Mouse (Mus musculus): Measurements from ENCODE around the gene Gtf3a.

The Gtf3a gene

DNA sequence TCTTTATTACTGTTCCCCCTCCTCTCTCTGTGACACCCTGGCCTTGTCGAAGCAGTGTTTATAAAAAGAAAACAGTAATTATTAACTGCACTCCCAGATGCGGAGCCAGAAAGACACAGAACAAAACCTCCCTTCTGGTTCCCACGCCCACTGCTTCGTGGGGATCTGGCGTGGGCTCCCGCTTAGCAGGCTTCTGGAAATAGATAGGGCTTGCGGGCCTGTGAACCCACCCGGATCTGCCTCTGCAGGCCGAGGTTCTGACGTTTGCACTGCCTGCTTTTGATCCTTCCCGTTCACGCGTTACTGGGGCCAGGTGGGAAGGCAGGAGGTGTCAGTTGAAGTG, 26.3 kb downstream of the Gtf3a start:
- in situ Hi-C loops (cut with MboI, MseI): no loop called here

DNA sequence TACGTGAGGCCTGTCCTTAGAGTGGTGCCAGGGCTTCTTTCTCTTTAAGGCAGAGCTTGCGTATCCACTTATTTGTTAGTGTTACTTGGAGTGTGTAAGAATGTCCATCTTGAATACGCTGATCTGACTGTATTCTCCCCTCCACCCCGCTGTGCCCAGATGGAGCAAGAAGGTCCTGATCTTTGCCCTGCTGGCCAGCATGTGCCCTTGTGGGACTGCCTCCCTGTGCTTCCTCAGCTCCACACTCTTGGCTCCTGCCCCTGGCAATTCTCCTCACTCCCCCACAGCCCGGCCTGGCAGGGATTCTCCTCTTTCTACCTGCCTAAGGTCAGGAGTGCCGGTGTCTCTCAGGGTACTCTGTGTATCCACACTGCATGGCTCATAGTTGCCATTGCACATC, 32.9 kb downstream of the Gtf3a start:
- in situ Hi-C loops (cut with MboI, MseI): loop anchor here (10.0 kb wide), 2 partner anchors 253 to 597 kb away; partner anchors contain the start of gene Wasf3

DNA sequence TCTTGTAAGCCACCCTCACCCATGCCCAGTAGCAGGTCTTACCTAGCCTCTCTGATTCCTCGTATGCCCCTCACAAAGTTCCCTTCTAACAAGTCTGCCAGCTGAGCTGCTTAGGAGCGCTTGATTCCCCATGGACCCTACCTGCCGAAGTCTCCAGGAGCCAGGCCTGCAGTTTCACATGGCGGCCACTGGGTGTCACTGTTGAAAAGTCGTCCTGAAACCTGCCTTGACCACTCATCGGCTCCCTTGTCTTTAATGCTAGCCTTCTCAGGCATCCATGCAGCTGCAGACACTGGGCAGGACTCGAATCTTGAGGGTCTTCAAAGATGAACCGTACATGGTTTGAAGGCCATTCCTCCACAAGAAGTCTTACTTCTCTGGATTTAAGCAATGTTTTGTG, 34.8 kb downstream of the Gtf3a start:
- in situ Hi-C loops (cut with MboI, MseI): loop anchor here (10.0 kb wide), 2 partner anchors 252 to 598 kb away; partner anchors contain the start of gene Wasf3

DNA sequence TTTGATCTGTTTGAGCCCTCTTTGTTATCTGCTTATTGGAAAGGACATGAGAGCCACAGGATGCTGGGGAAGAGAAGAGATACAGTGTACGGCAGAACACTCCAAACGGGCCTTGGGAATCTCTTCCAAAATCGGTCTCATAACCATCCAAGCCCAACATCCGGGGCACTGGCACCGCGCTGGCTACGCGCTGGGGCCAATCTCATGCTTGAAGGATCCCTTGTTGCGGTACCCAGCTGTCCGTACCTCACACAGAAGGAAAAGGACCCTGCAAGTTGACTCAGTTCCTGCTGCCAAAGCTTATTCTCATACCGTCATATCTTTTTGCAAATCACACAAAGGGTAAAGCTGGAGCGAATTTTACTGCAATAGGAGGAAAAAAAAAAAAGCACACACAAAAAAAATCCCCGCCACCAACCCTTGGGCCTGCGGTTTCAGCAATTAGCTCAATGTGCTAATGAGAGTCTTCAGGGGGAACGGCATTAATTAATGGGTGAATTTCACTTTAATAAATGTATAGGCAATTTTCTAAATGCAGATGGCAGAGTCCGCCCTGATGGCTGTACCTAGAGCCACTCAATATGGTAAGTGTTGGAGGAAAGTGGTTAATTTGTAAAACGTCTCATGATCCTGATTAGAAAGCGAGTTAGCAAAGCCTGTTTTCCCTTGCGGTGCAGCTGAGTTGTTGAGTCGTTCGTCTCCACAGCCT, 37.4 kb downstream of the Gtf3a start:
- in situ Hi-C loops (cut with MboI, MseI): loop anchor here (10.0 kb wide), 2 partner anchors 249 to 601 kb away; partner anchors contain the start of gene Wasf3

DNA sequence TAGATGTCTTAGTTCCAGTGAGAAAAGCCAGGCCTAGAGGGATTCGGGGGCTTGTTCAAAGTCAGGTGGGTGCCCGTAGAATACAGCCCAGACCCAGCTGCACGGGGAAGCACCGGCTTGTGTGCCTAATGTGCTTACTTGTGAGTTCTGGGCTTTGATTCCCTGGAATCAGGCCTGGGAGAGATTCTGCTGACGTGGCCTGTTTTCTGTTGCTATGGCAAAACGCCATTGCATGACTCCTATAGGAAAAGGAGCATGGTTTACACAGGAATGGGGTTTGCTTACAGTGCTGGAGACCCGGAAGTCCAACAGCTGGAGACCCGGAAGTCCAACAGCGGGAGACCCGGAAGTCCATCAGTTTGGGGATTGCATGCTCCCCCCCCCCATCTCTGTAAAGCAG, 39.1 kb downstream of the Gtf3a start:
- in situ Hi-C loops (cut with MboI, MseI): loop anchor here (10.0 kb wide), 2 partner anchors 247 to 603 kb away; partner anchors contain the start of gene Wasf3

DNA sequence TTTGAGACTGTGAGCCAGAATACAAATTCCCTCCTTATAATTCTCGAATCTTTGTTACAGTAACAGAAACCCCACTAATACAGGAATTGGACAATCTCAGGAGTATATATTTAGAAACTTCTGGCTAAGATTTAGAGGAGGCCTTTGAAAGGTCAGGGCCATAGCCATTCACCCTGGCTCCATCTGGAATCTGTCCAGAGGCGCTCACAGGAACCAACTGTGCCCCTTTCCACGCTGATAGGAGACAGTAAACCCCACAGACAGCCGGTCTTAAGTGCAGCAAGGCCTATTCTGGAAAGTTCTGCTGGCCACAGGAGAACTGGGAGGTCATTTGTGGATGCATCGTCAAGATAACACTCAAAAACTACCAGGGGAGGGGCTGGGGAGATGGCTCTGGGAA, 40.6 kb downstream of the Gtf3a start:
- in situ Hi-C loops (cut with MboI, MseI): loop anchor here (10.0 kb wide), 2 partner anchors 246 to 604 kb away; partner anchors contain the start of gene Wasf3

DNA sequence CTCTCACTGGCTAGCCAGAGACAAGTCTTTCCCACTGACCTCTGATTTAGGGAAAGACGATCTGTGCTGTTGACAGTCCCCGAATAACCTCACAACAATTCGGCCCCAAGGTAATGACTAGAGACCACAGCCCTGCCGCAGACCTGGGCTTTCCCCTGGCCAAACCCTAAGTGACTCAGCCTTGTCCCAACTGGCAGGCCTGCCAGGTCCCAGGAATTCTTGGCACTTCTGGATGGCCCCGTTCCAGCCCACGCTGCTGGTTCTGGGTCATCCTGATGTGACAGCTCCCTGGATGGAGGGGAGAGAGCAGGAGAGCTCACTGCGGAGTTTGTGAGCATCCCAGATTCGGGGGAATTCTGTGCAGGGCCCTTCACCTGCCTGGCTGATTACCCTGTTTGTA, 45.1 kb downstream of the Gtf3a start:
- in situ Hi-C loops (cut with MboI, MseI): no loop called here

DNA sequence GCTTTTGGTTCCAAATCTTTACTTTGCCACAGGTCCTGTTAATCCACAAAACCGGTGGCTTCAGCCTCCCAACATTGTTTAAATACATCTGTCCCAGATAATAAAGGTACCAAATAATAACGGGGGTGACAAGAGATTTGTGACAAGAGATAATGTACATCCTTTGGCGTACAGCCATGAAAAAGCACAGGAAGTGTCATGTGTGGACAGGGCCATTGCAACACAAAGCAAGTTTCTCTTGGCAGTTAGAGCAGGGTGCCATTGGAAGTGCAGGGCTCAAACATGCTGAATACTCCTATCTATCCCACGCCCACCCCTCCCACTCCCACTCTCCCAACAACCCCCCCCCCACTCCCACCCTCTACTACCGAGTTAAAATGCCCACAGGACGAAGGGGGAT, 46.5 kb downstream of the Gtf3a start:
- in situ Hi-C loops (cut with MboI, MseI): no loop called here

DNA sequence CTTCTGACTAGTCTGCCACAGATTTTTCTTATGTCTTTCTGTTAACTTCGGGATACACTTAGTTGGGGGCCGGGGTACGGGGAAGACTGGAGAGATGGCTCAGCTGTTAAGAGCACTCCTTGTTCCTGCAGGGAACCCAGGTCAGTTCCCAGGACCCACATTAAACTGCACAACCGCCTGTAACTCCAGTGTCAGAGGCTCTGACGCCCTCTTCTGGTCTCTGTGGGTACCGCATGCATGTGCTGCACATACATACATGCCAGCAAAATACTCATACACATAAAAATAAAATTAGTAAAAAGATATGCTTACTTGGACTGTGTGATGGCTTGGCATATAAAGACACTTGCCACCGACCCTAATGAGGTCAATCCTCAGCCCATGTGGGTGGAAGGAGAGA, 48.4 kb downstream of the Gtf3a start:
- in situ Hi-C loops (cut with MboI, MseI): no loop called here

DNA sequence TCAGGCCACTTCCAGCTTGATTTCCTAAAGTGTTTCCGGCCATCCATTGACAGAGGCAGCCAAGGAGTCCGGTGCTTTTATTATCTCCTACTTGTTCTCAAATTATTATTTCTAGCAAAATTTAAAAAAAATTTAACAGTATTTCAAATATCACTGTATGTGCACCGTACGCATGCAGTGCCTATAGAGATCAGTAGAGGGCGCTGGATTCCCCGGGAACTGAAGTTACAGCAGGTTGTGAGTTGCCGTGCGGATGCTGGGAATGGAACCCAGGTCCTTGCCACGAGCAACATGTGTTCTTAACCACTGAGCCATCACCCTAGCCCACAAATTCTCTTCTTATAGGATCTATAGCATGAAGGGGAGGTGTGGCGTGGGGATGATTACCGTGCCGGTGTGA, 50.3 kb downstream of the Gtf3a start:
- in situ Hi-C loops (cut with MboI, MseI): no loop called here

DNA sequence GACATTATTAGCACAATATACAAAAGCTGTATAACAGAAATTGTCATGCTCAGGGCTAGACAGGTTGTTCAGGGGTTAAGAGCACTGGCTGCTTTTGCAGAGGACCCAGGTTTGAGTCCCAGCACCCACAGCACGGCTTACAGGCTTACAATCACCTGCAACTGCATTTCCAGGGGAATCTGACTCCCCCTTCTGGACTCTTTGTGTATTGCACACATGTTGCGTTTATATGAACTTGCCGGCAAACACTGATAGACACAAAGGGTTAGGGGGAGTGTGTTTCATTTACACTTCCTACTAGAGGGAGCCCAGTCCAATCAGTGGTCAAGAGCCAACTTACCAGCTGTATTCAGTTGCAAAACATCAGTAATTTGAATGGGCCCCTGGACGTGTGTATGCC, 52.9 kb downstream of the Gtf3a start:
- in situ Hi-C loops (cut with MboI, MseI): no loop called here

DNA sequence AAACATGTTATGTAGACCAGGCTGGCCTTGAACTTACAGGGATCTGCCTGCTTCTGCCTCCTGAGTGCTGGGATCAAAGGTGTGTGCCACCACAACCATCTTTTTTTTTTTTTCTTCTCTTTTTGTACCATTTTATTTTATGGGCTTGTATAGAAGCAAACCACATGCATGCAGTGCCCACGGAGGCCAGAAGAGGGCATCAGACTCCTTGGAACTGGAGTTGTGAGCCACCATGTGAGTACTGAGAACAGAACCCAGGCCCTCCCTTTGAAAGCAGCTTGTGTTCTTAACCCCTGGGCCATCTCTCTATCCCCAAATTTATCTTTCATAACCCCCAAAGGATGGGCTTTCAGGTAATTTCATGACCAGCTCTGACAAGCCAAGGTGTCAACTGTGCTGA, 54.8 kb downstream of the Gtf3a start:
- in situ Hi-C loops (cut with MboI, MseI): no loop called here
